Mouse (Mus musculus) inflammation-experienced regulatory T-cells (primary cell): ENCODE results near the gene Ube2j2. TPM values are rescaled to one million over a fixed set of nuclear protein-coding genes. Genes with fewer than 3 reads are reported as not detected.

Experiments used
- polyA plus RNA-seq, 2 experiments: library from polyadenylated mRNA; unstranded; fragments of 100-300 nt; shearing (Covaris generic); gene quantifications; one replicate each; pipeline ENCODE4 v1.2.1; 2017

Gene Ube2j2
- polyA plus RNA-seq = 100 to 1,000 TPM; 125 to 168 TPM

DNA sequence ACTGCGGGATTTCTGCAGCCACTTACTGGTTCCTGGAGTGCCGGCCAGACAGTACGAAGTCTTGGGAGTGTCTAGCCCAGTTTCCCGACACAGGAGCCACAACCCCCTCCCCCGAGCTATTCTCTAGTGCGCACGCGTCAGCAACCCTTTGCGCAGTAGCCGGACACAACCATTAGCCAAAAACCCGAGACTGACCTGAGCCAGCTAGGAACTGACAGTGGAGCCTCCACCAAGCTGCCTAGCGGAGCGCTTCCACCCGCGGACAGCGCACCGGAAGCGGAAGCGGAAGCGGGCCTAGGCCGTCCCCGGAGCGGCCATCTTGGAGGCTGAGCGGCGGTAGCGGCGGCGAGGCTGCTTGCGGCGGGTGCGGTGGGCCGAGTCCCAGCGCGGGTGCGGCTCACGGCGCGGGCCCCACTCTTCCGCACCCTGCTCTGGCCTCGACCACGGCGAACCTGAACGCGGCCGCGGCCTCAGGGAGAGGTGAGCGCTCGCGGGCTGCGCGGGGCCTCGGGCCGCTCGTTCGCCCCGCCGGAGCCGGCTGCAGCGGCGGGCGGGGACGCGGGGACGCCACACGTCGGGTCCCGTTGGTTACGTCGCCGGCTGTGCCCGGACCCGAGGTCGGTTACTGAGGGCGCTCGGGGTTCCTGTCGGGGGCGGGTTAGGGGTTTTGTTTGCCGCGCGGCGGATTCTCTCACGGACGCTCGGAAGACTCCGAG, at the start of gene Ube2j2:
Gene Ube2j2, plus strand, starts transcription at position 298 of the 716 bp plus-strand sequence.

DNA sequence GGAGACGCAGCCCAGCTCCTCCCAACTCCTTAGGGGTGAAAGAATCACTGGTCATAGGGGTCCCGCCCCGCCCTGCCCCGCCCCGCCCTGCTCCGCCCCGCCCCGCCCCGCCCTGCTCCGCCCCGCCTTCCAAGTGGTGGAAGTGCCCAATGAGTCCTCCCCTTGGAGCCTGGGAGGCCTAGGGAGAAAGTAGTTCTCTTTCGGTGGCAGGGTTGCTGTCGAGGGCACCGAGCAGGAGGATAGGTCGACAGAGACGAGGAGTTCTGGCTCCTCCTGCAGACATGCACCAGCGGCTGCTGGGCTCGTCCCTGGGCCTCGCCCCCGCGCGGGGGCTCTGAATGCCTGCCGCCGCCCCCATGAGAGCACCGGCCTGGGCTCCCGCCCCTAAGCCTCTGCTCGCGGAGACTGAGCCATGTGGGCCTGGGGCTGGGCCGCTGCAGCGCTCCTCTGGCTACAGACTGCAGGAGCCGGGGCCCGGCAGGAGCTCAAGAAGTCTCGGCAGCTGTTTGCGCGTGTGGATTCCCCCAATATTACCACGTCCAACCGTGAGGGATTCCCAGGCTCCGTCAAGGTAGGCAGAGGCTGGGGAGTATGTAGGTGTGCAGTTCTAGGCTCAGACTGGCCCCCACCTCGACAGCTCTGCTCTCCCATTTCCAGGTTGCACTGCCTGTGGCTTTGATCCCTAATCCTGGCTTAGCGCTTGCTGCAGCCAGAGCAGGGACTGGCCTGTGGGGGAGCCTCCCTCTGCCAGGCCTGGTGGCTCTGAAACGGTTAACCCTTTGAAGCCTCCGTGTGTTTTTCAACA, 18.7 kb downstream of the Ube2j2 start, which contains the start of gene C1qtnf12:
Gene C1qtnf12, plus strand, starts transcription at position 152 of the 805 bp plus-strand sequence.

DNA sequence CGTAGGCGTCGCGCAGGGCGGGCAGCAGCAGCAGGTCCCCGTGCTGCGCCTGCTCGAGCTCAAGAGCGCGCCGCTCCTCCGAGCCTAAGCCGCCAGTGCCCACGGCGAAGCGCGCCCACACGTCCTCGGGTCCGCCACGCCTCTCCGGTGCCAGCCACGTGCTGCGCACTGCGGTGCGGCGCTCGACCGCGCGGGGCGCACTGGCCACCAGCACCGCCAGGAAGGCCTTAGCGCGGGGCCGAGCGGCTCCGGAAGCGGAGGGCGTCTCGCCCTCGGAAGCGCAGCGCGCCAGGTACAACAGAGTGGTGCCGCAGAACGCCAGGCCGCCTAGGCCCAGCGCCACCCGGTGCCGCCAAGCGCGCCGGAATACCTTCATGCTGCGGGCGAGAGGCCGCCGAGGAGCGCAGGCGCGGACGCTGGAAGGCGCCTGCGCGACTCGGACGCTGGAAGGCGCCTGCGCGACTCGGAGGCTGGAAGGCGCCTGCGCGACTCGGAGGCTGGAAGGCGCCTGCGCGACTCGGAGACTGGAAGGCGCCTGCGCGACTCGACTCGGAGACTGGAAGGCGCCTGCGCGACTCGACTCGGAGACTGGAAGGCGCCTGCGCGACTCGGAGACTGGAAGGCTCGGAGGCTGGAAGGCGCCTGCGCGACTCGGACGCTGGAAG, 48.7 kb downstream of the Ube2j2 start, which contains the start of the genes B3galt6 and Sdf4:
Gene B3galt6, minus strand, starts transcription at position 409 of the 665 bp plus-strand sequence.
Gene Sdf4, plus strand, starts transcription at position 632 of the 665 bp plus-strand sequence.

Other genes starting within 250 kb of the Ube2j2 start
- gene Fndc10, start 249.5 kb upstream of the Ube2j2 start, polyA plus RNA-seq = 10 to 100 TPM; 11.3 to 18.9 TPM
- 100 to 1,000 TPM; 152 to 154 TPM for gene Ssu72, start 239.0 kb upstream of the Ube2j2 start, polyA plus RNA-seq
- under 1 TPM; 0.84 to 0.94 TPM for gene Tmem240, start 209.0 kb upstream of the Ube2j2 start, polyA plus RNA-seq
- 10 to 100 TPM; 70.7 to 72.2 TPM for gene Atad3a, start 182.7 kb upstream of the Ube2j2 start, polyA plus RNA-seq
- gene Vwa1, start 169.1 kb upstream of the Ube2j2 start, polyA plus RNA-seq = 1 to 10 TPM in 1 of 2 experiments, under 1 TPM in 1; 0.25 to 2.2 TPM
- under 1 TPM in 1 of 2 experiments, not detected in 1; 0.05 TPM for gene Tmem88b, start 158.0 kb upstream of the Ube2j2 start, polyA plus RNA-seq
- gene Ankrd65, start 153.4 kb upstream of the Ube2j2 start, polyA plus RNA-seq = 1 to 10 TPM in 1 of 2 experiments, not detected in 1; 2.5 TPM
- 100 to 1,000 TPM; 104 to 112 TPM for gene Mrpl20, start 141.0 kb upstream of the Ube2j2 start, polyA plus RNA-seq
- 100 to 1,000 TPM; 255 to 303 TPM for gene Ccnl2, start 131.3 kb upstream of the Ube2j2 start, polyA plus RNA-seq
- gene Aurkaip1, start 112.6 kb upstream of the Ube2j2 start, polyA plus RNA-seq = 100 to 1,000 TPM; 176 to 179 TPM
- gene Mxra8, start 104.2 kb upstream of the Ube2j2 start, polyA plus RNA-seq = 10 to 100 TPM in 1 of 2 experiments, 1 to 10 TPM in 1; 2.9 to 10.7 TPM
- gene Dvl1, start 96.4 kb upstream of the Ube2j2 start, polyA plus RNA-seq = 10 to 100 TPM; 59.9 to 70.5 TPM
- under 1 TPM; 0.62 to 0.66 TPM for gene Tas1r3, start 80.5 kb upstream of the Ube2j2 start, polyA plus RNA-seq
- 10 to 100 TPM; 13.5 to 14.5 TPM for gene Cptp, start 74.4 kb upstream of the Ube2j2 start, polyA plus RNA-seq
- gene Ints11, start 74.3 kb upstream of the Ube2j2 start, polyA plus RNA-seq = 100 to 1,000 TPM; 104 to 139 TPM
- gene Pusl1, start 52.0 kb upstream of the Ube2j2 start, polyA plus RNA-seq = 10 to 100 TPM; 32.2 to 57.2 TPM
- 10 to 100 TPM; 17.8 to 23.6 TPM for gene Acap3, start 52.0 kb upstream of the Ube2j2 start, polyA plus RNA-seq
- gene C1qtnf12, start 18.5 kb downstream of the Ube2j2 start, polyA plus RNA-seq = 10 to 100 TPM in 1 of 2 experiments, 1 to 10 TPM in 1; 6.2 to 22.9 TPM
- gene B3galt6, start 48.8 kb downstream of the Ube2j2 start, polyA plus RNA-seq = 10 to 100 TPM; 10.8 to 17.6 TPM
- gene Sdf4, start 49.0 kb downstream of the Ube2j2 start, polyA plus RNA-seq = 100 to 1,000 TPM; 475 to 560 TPM
- gene Tnfrsf4, start 70.0 kb downstream of the Ube2j2 start, polyA plus RNA-seq = 1,000 to 10,000 TPM in 1 of 2 experiments, 100 to 1,000 TPM in 1; 285 to 1,118 TPM
- gene Tnfrsf18, start 82.3 kb downstream of the Ube2j2 start, polyA plus RNA-seq = 100 to 1,000 TPM; 452 to 977 TPM
- 1 to 10 TPM in 1 of 2 experiments, under 1 TPM in 1; 0.42 to 2.2 TPM for gene Ttll10, start 115.6 kb downstream of the Ube2j2 start, polyA plus RNA-seq
- gene 9430015G10Rik, start 166.2 kb downstream of the Ube2j2 start, polyA plus RNA-seq = 10 to 100 TPM; 26.0 to 42.9 TPM
- 1 to 10 TPM in 1 of 2 experiments, under 1 TPM in 1; 0.35 to 1.3 TPM for gene Rnf223, start 186.7 kb downstream of the Ube2j2 start, polyA plus RNA-seq